Mouse (Mus musculus) cerebellum, postnatal 4 days (tissue): ENCODE data around the gene Ap4e1.
"Not testable (repeated sequence)": the region's sequence is repeated elsewhere in the genome, so short reads cannot be mapped to it uniquely, and the experiment has no call there.

Source experiments
- DNase-seq, 2 experiments: peaks; one replicate each; pipeline ENCODE4 v3.0.0; 2022; ENCODE audit warnings: low spot score in 2 of 2, mixed read lengths in 1 of 2

Gene Ap4e1

GRCm38 (mm10) chr2:127077611-127078010 is 69.1 kb downstream of the Ap4e1 start:
- no peak for DNase-seq

GRCm38 (mm10) chr2:127079066-127079465 is 70.5 kb downstream of the Ap4e1 start:
- not testable (repeated sequence) for DNase-seq

GRCm38 (mm10) chr2:127079881-127080590 is 71.5 kb downstream of the Ap4e1 start:
- DNase-seq: no peak

DNA sequence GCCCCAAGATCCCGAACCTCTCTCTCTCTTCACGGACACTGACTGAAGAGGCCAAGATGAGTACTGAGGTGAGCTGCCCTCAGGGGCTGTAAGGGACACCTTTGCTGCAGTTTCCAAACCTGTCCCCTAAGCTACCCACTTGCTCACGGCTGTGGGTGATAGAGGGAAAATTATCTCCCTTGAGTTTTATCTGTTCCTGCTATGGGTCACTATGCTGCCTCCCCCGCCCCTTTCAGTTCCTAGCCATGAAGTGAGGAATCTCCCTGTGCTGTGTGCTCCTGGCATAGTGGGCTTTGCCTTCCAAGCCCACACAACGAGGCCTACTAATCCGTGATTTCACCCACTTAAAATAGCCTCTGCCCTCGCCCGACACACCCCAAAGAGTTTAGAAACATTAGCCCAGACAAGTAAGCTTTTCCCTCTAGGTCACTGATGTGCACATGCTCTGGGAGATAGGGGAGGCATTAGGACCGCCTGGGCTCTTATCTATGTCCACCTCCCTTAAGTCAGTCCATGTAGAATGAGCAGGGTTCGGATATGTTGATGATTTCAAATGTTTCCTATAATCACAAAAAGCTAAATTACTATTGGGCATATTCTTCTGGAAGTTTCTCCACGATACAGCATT is 72.2 kb downstream of the Ap4e1 start:
- DNase-seq: no peak

- DNase-seq: no peak
Observed at GRCm38 (mm10) chr2:127086235-127086634, 77.7 kb downstream of the Ap4e1 start.

DNA sequence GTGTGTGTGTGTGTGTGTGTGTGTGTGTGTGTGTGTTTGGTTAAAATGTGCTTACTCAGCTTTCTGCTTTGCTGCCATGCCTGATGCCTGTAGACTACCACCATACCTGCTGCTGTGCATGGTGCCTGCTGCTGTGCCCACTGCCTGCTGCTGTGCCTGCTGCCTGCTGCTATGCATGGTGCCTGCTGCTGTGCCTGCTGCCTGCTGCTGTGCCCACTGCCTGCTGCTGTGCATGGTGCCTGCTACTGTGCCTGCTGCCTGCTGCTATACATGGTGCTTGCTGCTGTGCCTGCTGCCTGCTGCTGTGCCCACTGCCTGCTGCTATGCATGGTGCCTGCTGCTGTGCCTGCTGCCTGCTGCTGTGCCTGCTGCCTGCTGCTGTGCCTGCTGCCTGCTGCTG is 81.6 kb downstream of the Ap4e1 start:
- DNase-seq: not testable (repeated sequence)

DNA sequence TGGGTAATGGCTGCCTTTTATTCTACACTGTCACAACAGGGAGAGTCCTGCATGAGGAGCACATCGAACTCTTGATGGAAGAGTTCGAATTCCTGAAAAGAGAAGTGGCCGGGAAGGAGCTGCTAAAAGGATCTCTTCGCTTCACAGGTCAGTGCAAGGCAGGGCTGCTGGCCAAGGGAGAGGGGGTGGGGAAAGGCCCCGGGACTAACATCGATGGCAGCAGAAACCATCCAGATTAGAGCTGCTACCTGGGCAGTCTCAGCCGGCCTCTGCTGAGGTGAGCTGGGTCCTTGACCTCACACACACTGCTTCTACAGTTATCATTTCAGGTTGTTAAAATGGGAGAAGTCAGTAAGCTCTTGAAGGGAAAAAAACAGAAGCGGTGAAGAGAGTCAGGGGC is 83.5 kb downstream of the Ap4e1 start:
- DNase-seq: no peak

DNA sequence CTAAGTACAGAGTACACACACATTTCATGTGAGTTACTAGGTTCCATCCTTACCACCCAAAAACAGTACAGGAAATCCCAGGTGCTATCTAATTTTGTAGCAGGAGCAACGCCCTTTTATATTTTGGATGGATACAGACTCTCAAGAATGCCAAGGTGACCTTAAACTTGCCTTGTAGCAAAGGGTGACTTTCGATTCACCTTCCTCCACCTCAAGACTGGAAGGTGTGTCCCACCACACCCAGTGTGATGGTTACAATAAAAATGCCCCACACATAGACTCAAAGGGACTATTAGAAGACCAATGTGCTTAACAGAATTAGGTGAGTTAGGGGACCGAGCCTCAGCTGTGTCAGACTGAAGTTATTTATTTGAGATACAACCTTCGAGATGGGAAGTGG is 100.5 kb downstream of the Ap4e1 start:
- no peak for DNase-seq
